In the genomic region with DNA sequence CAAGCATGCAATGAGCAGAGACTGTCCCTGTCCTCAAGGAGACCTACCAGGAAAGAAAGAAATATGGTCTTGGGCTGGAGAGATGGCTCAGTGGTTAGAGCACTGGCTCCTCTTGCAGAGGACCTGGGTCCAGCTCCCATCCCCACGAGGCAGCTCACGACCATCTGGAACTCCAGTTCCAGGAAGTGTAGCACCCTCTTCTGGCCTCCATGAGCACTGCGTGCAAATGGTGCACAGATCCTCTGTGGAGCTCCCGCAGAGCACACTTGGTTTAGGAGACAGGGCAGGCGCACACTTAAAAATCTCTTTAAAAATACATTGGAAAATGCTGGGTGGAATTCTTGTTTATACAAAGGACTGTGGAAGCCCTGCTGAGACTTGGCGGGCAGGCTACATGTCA, we compare ENCODE assay signal across 9 mouse cellular contexts. TPM values are rescaled to one million over a fixed set of nuclear protein-coding genes. Genes with fewer than 3 reads are reported as not detected.
DNase-seq lines count a peak whose midpoint lies in the region; ATAC-seq and TF ChIP-seq lines count a peak whose summit lies in the region.
"Had no signal": no experiment of that assay in that cellular context is flagged by ENCODE, and none has a peak within 500 bp of the region (broad histone marks: within the 10 kb centered on the region; RNA-seq: fewer than 3 reads in every experiment).

No protein-coding gene starts in this region.

- TF ChIP-seq POLR2A in heart, adult 2 months (IDR thresholded peaks at IDR 0.05; ENCODE audit: insufficient read depth, low read depth, low read length): no peak

- ATAC-seq in midbrain, embryonic 14.5 days (ENCODE audit: low FRiP score, low TSS enrichment): no peak
- no peak for ATAC-seq in midbrain, embryonic 13.5 days

- peak; percentile 58 for TF ChIP-seq CTCF in heart, adult 2 months (IDR thresholded peaks at IDR 0.05)

- no peak overlapping the region for H3K4me3 ChIP-seq in heart, adult 2 months
- no peak overlapping the region for H3K4me3 ChIP-seq in midbrain, embryonic 14.5 days (replicated peaks; ENCODE audit: low read depth, low read length)
- no peak overlapping the region for H3K4me3 ChIP-seq in midbrain, embryonic 13.5 days (replicated peaks)
- H3K4me3 ChIP-seq: limb, embryonic 13.5 days had no signal

- H3K9ac ChIP-seq in heart, adult 2 months (ENCODE audit: low read depth, low read length): no peak overlapping the region
- no peak overlapping the region for H3K9ac ChIP-seq in midbrain, embryonic 14.5 days (replicated peaks; ENCODE audit: low read length)
- H3K9ac ChIP-seq in midbrain, embryonic 13.5 days (replicated peaks): no peak overlapping the region
- H3K9ac ChIP-seq: limb, embryonic 13.5 days had no signal

- H3K4me1 ChIP-seq in heart, adult 2 months (ENCODE audit: control insufficient read depth, insufficient read depth, low read length): no peaks in the 10 kb centered on the region
- H3K4me1 ChIP-seq in midbrain, embryonic 14.5 days (ENCODE audit: control insufficient read depth, insufficient read depth, low read length): no peaks in the 10 kb centered on the region
- no peaks in the 10 kb centered on the region for H3K4me1 ChIP-seq in midbrain, embryonic 13.5 days (replicated peaks)
- H3K4me1 ChIP-seq: limb, embryonic 13.5 days had no signal

- no peak for TF ChIP-seq EP300 in heart, adult 2 months (IDR thresholded peaks at IDR 0.05; ENCODE audit: insufficient read depth, low read depth, low read length)

- H3K27ac ChIP-seq in heart, adult 2 months: no peak overlapping the region
- H3K27ac ChIP-seq in midbrain, embryonic 14.5 days (replicated peaks; ENCODE audit: low read depth, low read length): no peak overlapping the region
- H3K27ac ChIP-seq in midbrain, embryonic 13.5 days: no peak overlapping the region
- H3K27ac ChIP-seq: limb, embryonic 13.5 days had no signal

- WGBS in heart, adult 2 months: 89% methylated on average over 6 of the region's 6 CpGs
- WGBS in midbrain, embryonic 14.5 days: 88% methylated on average over 6 of the region's 6 CpGs
- 88% methylated on average over 6 of the region's 6 CpGs for WGBS in midbrain, embryonic 13.5 days

- no peaks in the 10 kb centered on the region for H3K27me3 ChIP-seq in heart, adult 2 months (ENCODE audit: control insufficient read depth, insufficient read depth, low read length)
- no peaks in the 10 kb centered on the region for H3K27me3 ChIP-seq in midbrain, embryonic 14.5 days (ENCODE audit: control insufficient read depth, insufficient read depth, low read length)
- no peaks in the 10 kb centered on the region for H3K27me3 ChIP-seq in midbrain, embryonic 13.5 days
- H3K27me3 ChIP-seq: limb, embryonic 13.5 days had no signal

- H3K9me3 ChIP-seq in midbrain, embryonic 14.5 days (ENCODE audit: control insufficient read depth, low read length): no peaks in the 10 kb centered on the region
- H3K9me3 ChIP-seq in midbrain, embryonic 13.5 days: no peaks in the 10 kb centered on the region
- H3K9me3 ChIP-seq: limb, embryonic 13.5 days had no signal

- intact Hi-C loops in heart, adult 2 months (cut with DNase I): no loop called here
- intact Hi-C loops in heart, postnatal 10 days (cut with DNase I): no loop called here

- DNase-seq in heart, adult 2 months: no peak
- no peak for DNase-seq in heart, postnatal 10 days
- DNase-seq in midbrain, embryonic 14.5 days: peak; percentile 9
- DNase-seq in ZHBTc4 (ENCODE audit: low read depth, low spot score): peak; percentile 84
- DNase-seq in retina, embryonic 14.5 days (ENCODE audit: low spot score): peak; percentile 9
- DNase-seq in frontal cortex, postnatal 10 days (ENCODE audit: low spot score in 2 of 2): no peak
- DNase-seq in spleen, postnatal 4 days (ENCODE audit: low spot score in 2 of 2): no peak

- H3K36me3 ChIP-seq in heart, adult 2 months (ENCODE audit: control insufficient read depth, insufficient read depth, low read length): no peaks in the 10 kb centered on the region
- H3K36me3 ChIP-seq in midbrain, embryonic 14.5 days (ENCODE audit: control insufficient read depth, insufficient read depth, low read length): peaks cover 83% of the 10 kb centered on the region
- H3K36me3 ChIP-seq in midbrain, embryonic 13.5 days: peaks cover 90% of the 10 kb centered on the region

- H3K4me2 ChIP-seq in midbrain, embryonic 14.5 days (ENCODE audit: low read length): no peak overlapping the region
- H3K4me2 ChIP-seq in midbrain, embryonic 13.5 days (replicated peaks): no peak overlapping the region
- H3K4me2 ChIP-seq: limb, embryonic 13.5 days had no signal

- no peaks in the 10 kb centered on the region for H3K79me2 ChIP-seq in heart, adult 2 months (replicated peaks; ENCODE audit: control insufficient read depth, insufficient read depth, low read length)

RNA-seq across cellular contexts. Expression of a gene that starts 17.1 kb away (rescaled TPM):
- total RNA-seq in heart, adult 2 months (2021): 10 to 100 TPM in 1 of 2 experiments, 1 to 10 TPM in 1; 7.1 to 16.4 TPM
- polyA plus RNA-seq in heart, adult 2 months (2012; rRNA removed): 22.5 and 30.1 TPM in 2 replicates
- 1 to 10 TPM; 3.4 to 3.5 TPM for total RNA-seq in heart, postnatal 10 days (2021)
- polyA plus RNA-seq in midbrain, embryonic 14.5 days (2014; fragmentation: Nextera tagmentation; extraction: Ambion mirVana): 2.9 and 4.6 TPM in 2 replicates
- polyA plus RNA-seq in midbrain, embryonic 13.5 days (2015; fragmentation: Nextera tagmentation; extraction: Ambion mirVana): 4.6 and 4.8 TPM in 2 replicates

RNA-seq across cellular contexts. Expression of a gene that starts 17.3 kb away (rescaled TPM):
- 100 to 1,000 TPM; 137 to 176 TPM for total RNA-seq in heart, adult 2 months (2021)
- polyA plus RNA-seq in heart, adult 2 months (2012; rRNA removed): 86.5 and 118 TPM in 2 replicates
- 100 to 1,000 TPM; 114 to 133 TPM for total RNA-seq in heart, postnatal 10 days (2021)
- 491 and 555 TPM in 2 replicates for polyA plus RNA-seq in midbrain, embryonic 14.5 days (2014; fragmentation: Nextera tagmentation; extraction: Ambion mirVana)
- polyA plus RNA-seq in midbrain, embryonic 13.5 days (2015; fragmentation: Nextera tagmentation; extraction: Ambion mirVana): 522 and 549 TPM in 2 replicates

Comparison
In these comparisons a context has a peak if more than half of its experiments do, and no peak if none do; other contexts are left out.
1. DNase-seq: peak in midbrain, embryonic 14.5 days (single experiment), ZHBTc4 (single experiment) and retina, embryonic 14.5 days (single experiment); none in heart, adult 2 months (0 of 2), heart, postnatal 10 days (0 of 2), frontal cortex, postnatal 10 days (0 of 2) and spleen, postnatal 4 days (0 of 2).